Mouse (Mus musculus) lung, adult 2 months (tissue): ENCODE data around the gene Simc1. TPM values are rescaled to one million over a fixed set of nuclear protein-coding genes. Genes with fewer than 3 reads are reported as not detected.
"Not testable (repeated sequence)": the region's sequence is repeated elsewhere in the genome, so short reads cannot be mapped to it uniquely, and the experiment has no call there.

Source experiments
- DNase-seq: peaks from one replicate; pipeline ENCODE4 v3.0.0; 2022
- H3K4me1 ChIP-seq: fragments of 200-500 bp; 2 replicates; pipeline ENCODE4 v1.6.1; 2011; ENCODE audit warnings: low read length; ENCODE audit not compliant: control insufficient read depth, insufficient read depth
- H3K4me3 ChIP-seq: fragments of 200-500 bp; replicated peaks from 2 replicates; pipeline ENCODE3; 2011; ENCODE audit warnings: low read depth, mild to moderate bottlenecking, control low read depth, low read length; ENCODE audit errors: extremely low read depth
- CTCF ChIP-seq: fragments of 200-500 bp; IDR thresholded peaks from 2 replicates; pipeline ENCODE4 v1.5.1; 2011; ENCODE audit warnings: mild to moderate bottlenecking, low read length, control low read depth; ENCODE audit not compliant: insufficient read depth
- POLR2A ChIP-seq: fragments of 200-500 bp; IDR thresholded peaks from 2 replicates; pipeline ENCODE4 v1.6.1; 2011; ENCODE audit warnings: low read depth, mild to moderate bottlenecking, control low read depth, low read length, borderline replicate concordance; ENCODE audit errors: extremely low read depth
- WGBS: fragments of 180-500 bp; shearing (Covaris S2); methylation state at CpG from one replicate; pipeline ENCODE4 v1.1.7; 2018; 5-methylcytosine and 5-hydroxymethylcytosine counted together
- polyA plus RNA-seq: library from polyadenylated mRNA; depleted of rRNA; stranded (reverse); fragments of >200 nt; gene quantifications from 2 replicates; pipeline ENCODE4 v1.2.3, GENCODE M21; 2012

Simc1 gene
- polyA plus RNA-seq, 1 experiment, result 4.8 TPM

GRCm38 (mm10) chr13:54481498-54481897 lies 22.1 kb upstream of the Simc1 start:
- TF ChIP-seq POLR2A, result no peak
- TF ChIP-seq CTCF, result no peak
- WGBS, result 80% methylated on average over 14 of the region's 14 CpGs
- H3K4me3 ChIP-seq, result no peak overlapping the region
- no peaks in the 10 kb centered on the region for H3K4me1 ChIP-seq
- no peak for DNase-seq

DNA sequence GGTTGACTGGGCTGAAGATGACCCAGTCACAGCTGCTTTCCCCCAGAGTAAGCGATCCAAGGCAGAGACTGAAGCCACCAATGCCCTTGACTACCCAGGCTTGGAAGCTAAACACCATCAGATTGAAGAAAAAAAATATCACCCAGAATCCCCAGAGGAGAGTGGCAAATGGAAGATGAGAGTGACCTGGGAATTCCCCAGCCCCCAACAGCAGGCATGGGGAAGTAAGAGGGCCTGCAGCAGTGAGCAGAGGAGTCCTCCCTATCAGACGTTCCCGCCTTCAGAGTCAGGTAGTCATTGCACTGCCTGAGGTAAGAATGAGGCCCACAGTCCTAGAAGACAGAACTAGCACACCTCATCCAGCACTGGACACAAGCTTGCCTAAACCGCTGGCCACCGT lies 13.2 kb upstream of the Simc1 start:
- WGBS, result 71% methylated on average over 5 of the region's 5 CpGs
- Histone ChIP-seq H3K4me1 (no peaks in the 10 kb centered on the region), H3K4me3 (no peak overlapping the region)
- no peak for DNase-seq
- TF ChIP-seq POLR2A, result no peak
- no peak for TF ChIP-seq CTCF

DNA sequence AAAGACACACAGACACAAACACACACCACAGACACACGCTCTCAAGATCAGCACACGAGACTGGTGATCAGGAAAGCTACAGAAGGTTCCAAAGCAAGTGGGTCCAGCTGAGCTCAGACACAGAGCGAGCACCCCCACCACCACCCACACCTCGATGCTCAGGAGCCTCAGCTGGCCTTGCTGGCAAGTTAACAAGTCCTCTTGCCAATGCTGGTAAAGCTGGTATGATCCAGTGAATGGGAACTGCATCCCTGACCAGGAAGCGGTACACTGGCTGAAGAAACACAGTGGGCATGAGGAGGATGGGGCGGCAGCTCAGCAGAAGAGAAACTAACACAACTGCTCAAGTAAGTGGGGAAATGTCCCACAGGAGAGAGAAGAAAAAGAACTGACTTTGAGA lies 12.2 kb upstream of the Simc1 start:
- TF ChIP-seq CTCF (no peak), POLR2A (no peak)
- no peak for DNase-seq
- WGBS, result 67% methylated on average over 6 of the region's 6 CpGs
- Histone ChIP-seq H3K4me1 (no peaks in the 10 kb centered on the region), H3K4me3 (no peak overlapping the region)

- not testable (repeated sequence) for DNase-seq, H3K4me1 ChIP-seq, H3K4me3 ChIP-seq
- 94% methylated on average over 7 of the region's 7 CpGs for WGBS
These were observed 4.0 kb upstream of the Simc1 start for GRCm38 (mm10) chr13:54499551-54499950.

DNA sequence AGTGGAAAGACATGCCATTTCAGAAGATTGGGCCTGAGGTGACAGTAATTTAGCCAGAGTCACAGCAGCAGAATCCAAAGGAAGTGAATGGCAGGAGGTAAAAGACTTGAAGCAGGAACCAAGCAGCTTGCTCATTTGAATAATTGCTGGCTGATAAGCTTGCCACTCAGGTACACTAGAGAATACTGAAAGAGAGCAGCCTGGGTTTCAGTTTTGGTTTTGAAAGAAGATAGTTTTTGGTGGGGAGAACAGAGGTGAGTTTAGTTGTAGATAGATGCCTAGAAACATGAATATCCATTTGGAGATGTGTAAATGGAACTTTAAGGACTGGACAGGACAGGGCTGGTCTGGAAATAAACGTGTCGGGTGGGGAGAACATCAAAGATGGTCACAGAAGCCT lies 2.2 kb upstream of the Simc1 start:
- TF ChIP-seq POLR2A (no peak), CTCF (no peak)
- DNase-seq, result no peak
- Histone ChIP-seq H3K4me3 (no peak overlapping the region), H3K4me1 (peaks cover 8% of the 10 kb centered on the region)
- WGBS, result 61% methylated on average over 2 of the region's 2 CpGs

- H3K4me1 ChIP-seq, result peaks cover 8% of the 10 kb centered on the region
- TF ChIP-seq CTCF (no peak), POLR2A (no peak)
- no peak for DNase-seq
- no peak overlapping the region for H3K4me3 ChIP-seq
- WGBS, result 57% methylated on average over 3 of the region's 3 CpGs
These were observed 1.5 kb upstream of the Simc1 start for GRCm38 (mm10) chr13:54501957-54502690.

DNA sequence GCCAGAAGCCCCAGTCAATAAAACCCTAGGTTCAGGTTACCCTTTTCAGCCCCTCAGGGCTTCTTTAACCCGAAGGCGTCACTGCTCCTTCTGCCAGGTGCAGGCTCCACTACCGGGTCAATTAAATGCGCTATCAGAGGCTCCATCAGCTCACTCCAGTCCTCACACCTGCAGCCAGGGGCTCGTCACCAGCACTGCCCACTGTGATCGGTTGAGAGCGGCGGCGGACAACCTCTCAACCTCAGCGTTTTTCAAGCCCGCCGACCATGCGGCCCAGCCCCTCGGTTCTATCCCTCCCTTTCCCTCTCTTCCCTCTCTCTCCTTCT lies 338 bp upstream of the Simc1 start:
- Histone ChIP-seq H3K4me1 (peaks cover 8% of the 10 kb centered on the region), H3K4me3 (peak overlapping the region; percentile 67)
- TF ChIP-seq CTCF, result no peak
- no peak for TF ChIP-seq POLR2A
- WGBS, result 2% methylated on average over 14 of the region's 14 CpGs
- DNase-seq, result no peak

- no peak for DNase-seq
- 54% methylated on average over 7 of the region's 7 CpGs for WGBS
- H3K4me3 ChIP-seq, result peak overlapping the region; percentile 10
- no peak for TF ChIP-seq POLR2A
- TF ChIP-seq CTCF, result no peak
- H3K4me1 ChIP-seq, result peaks cover 8% of the 10 kb centered on the region
These were observed 1.2 kb downstream of the Simc1 start for GRCm38 (mm10) chr13:54504611-54505260.

- DNase-seq, result no peak
- Histone ChIP-seq H3K4me3 (no peak overlapping the region), H3K4me1 (peaks cover 8% of the 10 kb centered on the region)
- WGBS, result 95% methylated on average over 1 of the region's 1 CpGs
- TF ChIP-seq CTCF (no peak), POLR2A (no peak)
These were observed 2.3 kb downstream of the Simc1 start for GRCm38 (mm10) chr13:54505920-54506319.

DNA sequence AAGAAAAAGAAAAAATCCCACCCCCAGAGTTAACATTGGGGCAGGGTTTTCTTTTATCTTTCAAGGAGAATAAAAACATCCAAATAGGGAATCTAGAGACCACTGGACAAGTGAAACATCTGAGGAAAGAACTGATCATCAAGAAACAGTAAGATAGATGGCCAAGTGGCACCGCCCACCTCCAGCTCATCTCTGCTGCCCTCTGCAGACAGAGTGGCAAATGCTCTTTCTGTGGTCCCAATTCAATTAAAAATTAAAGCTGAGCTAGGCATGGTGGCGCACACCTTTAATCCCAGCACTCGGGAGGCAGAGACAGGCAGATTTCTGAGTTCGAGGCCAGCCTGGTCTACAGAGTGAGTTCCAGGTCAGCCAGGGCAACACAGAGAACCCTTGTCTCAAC lies 16.6 kb downstream of the Simc1 start:
- DNase-seq, result peak; percentile 14
- Histone ChIP-seq H3K4me3 (no peak overlapping the region), H3K4me1 (no peaks in the 10 kb centered on the region)
- TF ChIP-seq POLR2A, result no peak
- peak; percentile 62 for TF ChIP-seq CTCF
- WGBS, result 92% methylated on average over 4 of the region's 4 CpGs
